Mouse (Mus musculus) cerebellum, adult 2 months (tissue): ENCODE results near the gene Card14. TPM values are rescaled to one million over a fixed set of nuclear protein-coding genes. Genes with fewer than 3 reads are reported as not detected.

Source experiments
- DNase-seq, 2 experiments: peaks; one replicate each; pipeline ENCODE4 v3.0.0; 2021
- H3K27ac ChIP-seq: fragments of 200-500 bp; 2 replicates; pipeline ENCODE4 v1.5.1; 2012; ENCODE audit warnings: low read length, control low read depth, inconsistent platforms; ENCODE audit not compliant: insufficient read depth
- H3K27me3 ChIP-seq: fragments of 200-500 bp; 2 replicates; pipeline ENCODE4 v1.6.1; 2012; ENCODE audit warnings: inconsistent platforms, mild to moderate bottlenecking, low read length, moderate library complexity; ENCODE audit not compliant: control insufficient read depth, insufficient read depth
- H3K4me1 ChIP-seq: fragments of 200-500 bp; 2 replicates; pipeline ENCODE4 v1.6.1; 2011; ENCODE audit warnings: low read length; ENCODE audit not compliant: control insufficient read depth, insufficient read depth
- H3K4me3 ChIP-seq: fragments of 200-500 bp; replicated peaks from 2 replicates; pipeline ENCODE3; 2011; ENCODE audit warnings: mild to moderate bottlenecking, low read depth, low read length, control low read depth; ENCODE audit not compliant: insufficient read depth
- CTCF ChIP-seq: fragments of 200-500 bp; IDR thresholded peaks from 2 replicates; pipeline ENCODE4 v1.5.1; 2011; ENCODE audit warnings: low read depth, mild to moderate bottlenecking, control low read depth, low read length, moderate library complexity, borderline replicate concordance; ENCODE audit not compliant: insufficient read depth
- POLR2A ChIP-seq: fragments of 200-500 bp; IDR thresholded peaks from 2 replicates; pipeline ENCODE4 v1.6.1; 2011; ENCODE audit warnings: low read length, control low read depth, borderline replicate concordance; ENCODE audit not compliant: insufficient read depth
- WGBS: fragments of 180-500 bp; shearing (Covaris S2); methylation state at CpG from one replicate; pipeline ENCODE4 v1.1.7; 2018; 5-methylcytosine and 5-hydroxymethylcytosine counted together
- polyA plus RNA-seq: library from polyadenylated mRNA; depleted of rRNA; stranded (reverse); fragments of >200 nt; gene quantifications from 2 replicates; pipeline ENCODE4 v1.2.3, GENCODE M21; 2012

The Card14 gene
- polyA plus RNA-seq, 1 experiment, result 0.18 TPM

DNA sequence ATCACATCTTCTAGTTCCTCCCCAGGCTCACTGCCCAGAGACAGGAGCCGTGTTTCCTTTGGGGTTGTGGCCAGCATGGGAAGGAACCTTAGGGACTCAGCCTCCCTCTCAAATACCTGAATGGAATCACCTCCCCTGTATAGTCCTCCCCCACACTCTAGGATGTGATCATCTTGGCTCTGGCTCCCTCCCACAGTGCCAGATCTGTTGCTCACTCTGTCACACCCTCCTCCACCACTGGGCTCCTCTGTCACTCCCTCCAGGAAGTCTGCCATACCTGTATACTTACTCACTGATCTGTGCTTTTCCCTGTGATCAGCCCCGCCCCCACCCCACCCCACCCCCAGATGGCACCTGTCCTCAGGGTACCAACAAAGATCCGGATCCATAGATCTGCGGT lies 23.0 kb downstream of the Card14 start:
- no peak for DNase-seq
- Histone ChIP-seq H3K4me1 (no peaks in the 10 kb centered on the region), H3K27me3 (no peaks in the 10 kb centered on the region), H3K4me3 (no peak overlapping the region), H3K27ac (no peak overlapping the region)
- WGBS, result 65% methylated on average over 4 of the region's 4 CpGs
- TF ChIP-seq CTCF (no peak), POLR2A (no peak)

DNA sequence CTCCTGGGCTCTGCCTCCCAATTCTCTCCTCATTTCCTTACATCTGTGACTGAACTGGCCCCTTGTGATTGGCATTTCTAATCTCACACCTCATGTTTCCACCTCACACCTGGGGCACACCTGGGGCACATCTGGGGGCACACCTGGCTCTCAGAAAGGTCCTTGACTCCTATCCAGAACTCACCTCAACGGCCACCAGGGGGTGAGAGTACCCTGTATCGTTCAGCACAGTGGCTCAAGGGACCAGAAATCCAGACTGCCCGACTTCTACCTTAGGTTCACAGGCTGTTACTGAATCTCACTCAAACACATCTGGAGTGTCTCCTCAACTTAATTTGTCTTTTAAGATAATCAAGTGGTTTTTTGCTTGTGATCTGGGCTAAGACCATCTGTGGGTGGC lies 24.4 kb downstream of the Card14 start:
- TF ChIP-seq POLR2A, result no peak
- no peak for TF ChIP-seq CTCF
- Histone ChIP-seq H3K4me3 (no peak overlapping the region), H3K4me1 (no peaks in the 10 kb centered on the region), H3K27me3 (no peaks in the 10 kb centered on the region), H3K27ac (no peak overlapping the region)
- DNase-seq, result no peak
- WGBS, result 56% methylated on average over 3 of the region's 3 CpGs

DNA sequence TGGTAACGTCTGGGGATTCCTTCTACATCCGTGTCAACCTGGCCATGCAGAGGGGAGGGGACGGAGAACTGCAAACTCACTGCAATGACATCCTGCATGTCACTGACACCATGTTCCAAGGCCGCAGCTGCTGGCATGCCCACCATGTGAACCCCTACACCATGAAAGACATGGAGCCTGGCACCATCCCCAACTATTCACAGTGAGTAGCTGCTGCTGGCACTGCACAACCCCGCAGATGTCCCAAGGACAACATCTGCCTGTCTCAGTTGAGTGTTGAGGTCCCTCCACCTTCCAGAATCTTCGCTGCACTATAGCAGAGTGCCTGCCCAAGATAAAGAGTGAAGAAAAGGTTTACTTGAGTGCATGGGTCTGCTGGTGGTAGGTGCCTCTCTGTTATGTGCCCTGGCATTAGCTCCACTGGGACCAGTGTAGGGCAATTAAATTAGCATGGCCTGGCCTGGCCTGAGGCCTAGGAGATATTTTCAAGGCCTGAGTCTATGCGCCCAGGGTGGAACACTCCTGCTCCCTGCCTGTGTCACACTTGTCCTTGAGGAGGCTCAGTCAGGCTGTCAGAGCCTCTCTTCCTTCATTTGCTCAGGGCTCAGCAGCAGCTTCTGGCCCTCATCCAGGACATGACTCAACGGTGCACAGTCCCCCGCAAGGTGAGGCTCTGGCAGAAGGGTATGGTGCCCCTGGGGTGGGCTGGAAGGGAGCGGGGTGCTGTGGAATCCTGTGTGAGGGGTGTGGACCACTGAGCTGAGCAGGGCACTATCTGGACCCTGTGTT lies 30.9 kb downstream of the Card14 start:
- WGBS, result 36% methylated on average over 10 of the region's 10 CpGs
- H3K4me3 ChIP-seq, result no peak overlapping the region
- no peak for DNase-seq

DNA sequence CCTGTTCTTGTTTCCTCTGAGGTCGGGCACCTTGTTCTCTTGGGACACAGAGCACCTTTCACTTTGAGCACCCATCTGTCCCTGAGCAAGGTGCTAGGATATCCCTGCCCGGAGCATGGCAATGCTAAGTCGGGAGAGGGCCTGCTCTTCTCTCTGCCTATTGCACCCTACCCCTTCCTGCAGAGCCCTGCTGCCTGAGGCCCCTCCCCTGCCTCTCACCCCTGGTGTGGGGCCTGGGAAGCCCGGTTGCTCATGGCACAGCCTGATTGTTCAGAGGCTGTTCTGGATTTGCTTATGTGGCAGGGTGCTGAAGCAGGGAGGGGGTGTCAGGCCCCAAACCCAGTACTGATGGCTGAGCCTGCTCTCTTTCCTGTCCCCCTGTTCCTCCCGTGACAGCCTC lies 31.6 kb downstream of the Card14 start:
- Histone ChIP-seq H3K4me3 (no peak overlapping the region), H3K27me3 (no peaks in the 10 kb centered on the region), H3K27ac (no peak overlapping the region), H3K4me1 (no peaks in the 10 kb centered on the region)
- TF ChIP-seq POLR2A (no peak), CTCF (no peak)
- WGBS, result 50% methylated on average over 5 of the region's 5 CpGs
- DNase-seq, result no peak

More for the DNA sequence above, 30.9 kb downstream of the Card14 start:
- H3K27ac ChIP-seq, result no peak overlapping the region
- TF ChIP-seq CTCF (no peak), POLR2A (no peak)
- no peaks in the 10 kb centered on the region for H3K4me1 ChIP-seq
- no peaks in the 10 kb centered on the region for H3K27me3 ChIP-seq

DNA sequence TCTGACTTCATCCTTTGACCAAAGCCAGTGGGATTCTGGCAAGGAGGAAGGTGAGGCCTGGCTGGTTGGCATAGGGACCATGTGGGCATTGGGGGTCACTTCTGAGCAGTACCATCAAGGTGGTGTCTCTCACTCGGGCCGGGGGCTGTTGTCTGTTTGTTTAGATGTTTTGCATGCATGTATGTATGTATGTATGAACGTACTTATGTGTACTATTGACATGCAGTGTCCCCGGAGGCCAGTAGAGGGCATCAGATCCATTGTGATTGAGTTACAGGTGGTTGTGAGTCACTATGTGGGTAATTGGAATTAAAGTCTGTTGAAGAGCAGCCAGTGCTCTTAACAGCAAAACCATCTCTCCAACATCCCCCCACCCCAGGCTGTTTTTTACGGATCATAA lies 32.1 kb downstream of the Card14 start:
- whole genome bisulfite sequencing, result 6% methylated on average over 5 of the region's 5 CpGs
- Histone ChIP-seq H3K27ac (no peak overlapping the region), H3K27me3 (no peaks in the 10 kb centered on the region), H3K4me3 (no peak overlapping the region), H3K4me1 (no peaks in the 10 kb centered on the region)
- peak; percentile 62 to 71 for DNase-seq
- TF ChIP-seq CTCF, result peak; percentile 63
- TF ChIP-seq POLR2A, result no peak

DNA sequence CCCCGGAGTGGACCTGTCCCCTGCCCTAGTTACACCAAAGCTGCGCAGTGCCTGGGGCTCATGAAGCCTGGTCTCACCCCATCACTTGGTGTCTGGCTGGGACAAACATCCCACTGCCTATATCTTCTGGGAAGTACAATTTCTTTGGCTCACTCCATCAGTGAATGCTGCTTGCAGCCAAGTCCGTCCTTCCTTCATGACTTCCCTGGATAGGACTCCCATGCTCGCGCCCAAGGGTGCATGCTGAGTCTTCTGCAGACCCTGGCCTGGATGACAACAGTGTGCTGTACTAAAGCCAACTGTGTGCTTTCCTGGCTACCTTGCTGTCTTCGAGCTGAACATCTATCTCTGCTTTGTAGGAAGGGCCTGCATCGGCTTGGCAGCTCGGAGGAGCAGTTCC lies 36.6 kb downstream of the Card14 start:
- Histone ChIP-seq H3K27me3 (no peaks in the 10 kb centered on the region), H3K4me1 (no peaks in the 10 kb centered on the region), H3K27ac (no peak overlapping the region), H3K4me3 (no peak overlapping the region)
- 71% methylated on average over 8 of the region's 8 CpGs for WGBS
- TF ChIP-seq CTCF (no peak), POLR2A (no peak)
- DNase-seq, result no peak

DNA sequence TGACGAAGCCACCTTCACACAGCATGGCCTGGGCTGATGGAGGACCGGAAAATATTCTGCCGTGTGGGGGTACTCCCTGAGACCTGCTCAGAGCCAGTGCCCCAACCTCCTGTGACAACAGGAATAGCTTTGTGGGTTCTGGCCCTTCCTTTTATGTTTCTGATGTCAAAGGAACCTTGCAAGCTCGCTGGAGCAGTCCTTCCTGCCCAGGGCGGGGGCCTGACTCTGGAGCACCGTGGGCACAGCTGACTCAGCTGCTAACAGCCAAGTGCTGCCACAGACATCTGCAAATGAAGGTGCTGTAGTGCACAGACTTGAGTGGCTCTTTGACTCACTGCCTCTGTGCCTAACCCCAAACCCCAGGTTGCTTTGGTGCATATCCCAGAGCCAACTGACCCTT lies 37.3 kb downstream of the Card14 start:
- TF ChIP-seq CTCF (no peak), POLR2A (no peak)
- no peaks in the 10 kb centered on the region for H3K27me3 ChIP-seq
- H3K4me1 ChIP-seq, result no peaks in the 10 kb centered on the region
- no peak for DNase-seq
- 68% methylated on average over 6 of the region's 6 CpGs for WGBS
- no peak overlapping the region for H3K4me3 ChIP-seq
- H3K27ac ChIP-seq, result no peak overlapping the region

DNA sequence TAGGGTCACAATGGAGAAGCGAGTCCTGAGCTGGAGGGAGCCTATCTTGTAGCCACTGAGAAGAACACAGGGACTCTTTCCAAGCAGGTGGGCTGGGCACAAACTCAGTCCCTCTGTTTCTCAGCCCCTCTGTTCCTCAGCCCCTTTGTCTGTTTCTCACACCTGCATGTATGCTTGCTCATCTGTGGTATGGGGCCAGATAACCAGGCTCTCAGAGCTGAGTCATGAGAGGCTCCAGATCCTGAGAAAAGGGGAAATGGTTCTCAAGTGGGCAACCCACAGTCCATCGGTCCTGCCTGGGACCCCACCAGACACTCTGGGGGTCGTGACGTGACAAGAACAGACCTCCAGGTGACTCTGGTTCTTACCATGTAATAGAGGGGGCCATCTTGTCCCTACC lies 39.6 kb downstream of the Card14 start:
- 89% methylated on average over 4 of the region's 4 CpGs for WGBS
- no peak overlapping the region for H3K4me3 ChIP-seq
- no peaks in the 10 kb centered on the region for H3K27me3 ChIP-seq
- no peak for TF ChIP-seq POLR2A
- TF ChIP-seq CTCF, result no peak
- no peaks in the 10 kb centered on the region for H3K4me1 ChIP-seq
- DNase-seq, result no peak
- no peak overlapping the region for H3K27ac ChIP-seq
